Mouse (Mus musculus) embryonic fibroblast, embryonic 13.5 days (primary cell): Measurements from ENCODE around the gene Eif4b.

ENCODE experiments used
- CTCF ChIP-seq: IDR thresholded peaks from 2 replicates; pipeline ENCODE4 v1.5.1; 2011; ENCODE audit warnings: mild to moderate bottlenecking, control low read depth, low read length, moderate library complexity, borderline replicate concordance; ENCODE audit not compliant: insufficient read depth
- POLR2A ChIP-seq: IDR thresholded peaks from 2 replicates; pipeline ENCODE4 v1.6.1; 2011; ENCODE audit warnings: low read depth, mild to moderate bottlenecking, control low read depth, low read length, moderate library complexity

DNA sequence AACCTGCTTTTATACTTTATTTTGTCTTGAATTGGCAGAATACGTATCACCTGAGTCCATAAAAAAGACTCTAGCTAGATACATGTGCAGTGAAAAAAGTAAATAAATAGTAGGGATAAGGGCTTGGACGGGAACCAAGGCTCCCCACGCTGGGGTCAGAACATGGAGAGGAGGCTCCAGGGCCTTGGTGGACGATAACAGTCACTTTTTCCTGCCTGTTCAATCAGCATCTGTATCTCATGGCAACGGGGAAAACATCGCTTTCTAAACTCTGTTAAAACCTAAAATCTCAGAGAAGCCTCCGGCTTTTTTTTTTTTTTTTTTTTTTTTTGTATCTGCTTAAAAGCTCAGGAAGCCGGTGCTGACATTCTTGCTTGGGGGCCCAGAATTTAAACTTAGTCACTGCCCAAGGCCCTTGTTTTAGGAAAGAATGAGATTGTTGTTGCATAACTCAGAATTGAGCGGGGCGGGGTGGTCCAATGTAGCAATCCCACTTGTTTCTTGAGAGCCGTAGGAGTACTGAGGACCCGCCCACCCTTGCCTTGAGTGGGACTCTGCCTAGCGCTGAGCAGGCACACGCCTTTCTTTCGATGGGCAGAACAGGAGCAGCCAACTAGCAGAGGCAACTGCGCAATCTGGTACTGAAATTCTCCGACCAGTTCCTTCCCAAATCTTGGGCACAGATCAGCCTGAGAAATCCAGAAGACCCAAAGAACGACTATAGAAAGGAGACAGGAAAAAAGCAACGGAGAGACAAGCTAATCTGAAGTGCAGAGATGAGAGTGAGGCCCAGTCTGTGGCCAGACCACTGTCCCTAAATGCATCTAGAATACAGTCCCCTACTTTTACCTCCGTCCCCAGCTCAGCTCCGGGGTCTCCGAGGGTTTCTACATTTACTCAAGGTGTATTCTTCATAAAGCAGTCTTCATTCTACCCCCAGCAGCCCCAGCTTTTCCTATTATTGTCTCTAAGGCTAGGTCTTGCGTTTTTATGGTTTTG lies 69.6 kb downstream of the Eif4b start:
- TF ChIP-seq CTCF (no peak), POLR2A (peak; percentile 72)
